Mouse (Mus musculus) limb, embryonic 14.5 days (tissue): ENCODE results near the gene Cd9. TPM values are rescaled to one million over a fixed set of nuclear protein-coding genes. Genes with fewer than 3 reads are reported as not detected.

Source experiments
- ATAC-seq: fragments of 200-750 bp; cut with Nextera tagmentation; 2 replicates; pipeline ENCODE4 v1.8.0; 2017; ENCODE audit warnings: low read depth, moderate number of reproducible peaks, moderate TSS enrichment; ENCODE audit not compliant: low FRiP score
- DNase-seq: peaks from one replicate; pipeline ENCODE4 v3.0.0-alpha.2; 2015; ENCODE audit warnings: low spot score
- H3K27ac ChIP-seq: fragments of 300-500 bp; sonication (generic); replicated peaks from 2 replicates; pipeline ENCODE4 v1.5.1; 2014; ENCODE audit warnings: low read depth, mild to moderate bottlenecking, low read length, moderate library complexity, mixed read lengths
- H3K27me3 ChIP-seq: fragments of 300-500 bp; sonication (generic); 2 replicates; pipeline ENCODE4 v1.6.1; 2014; ENCODE audit warnings: low read length, mixed read lengths; ENCODE audit not compliant: control insufficient read depth, insufficient read depth
- H3K36me3 ChIP-seq: fragments of 300-500 bp; sonication (generic); 2 replicates; pipeline ENCODE4 v1.6.1; 2014; ENCODE audit warnings: mild to moderate bottlenecking, low read length, moderate library complexity, mixed read lengths; ENCODE audit not compliant: control insufficient read depth, insufficient read depth
- H3K4me1 ChIP-seq: fragments of 300-500 bp; sonication (generic); 2 replicates; pipeline ENCODE4 v1.6.1; 2014; ENCODE audit warnings: antibody characterized with exemption, low read length, mixed read lengths; ENCODE audit not compliant: control insufficient read depth, insufficient read depth
- H3K4me2 ChIP-seq: fragments of 300-500 bp; sonication (generic); replicated peaks from 2 replicates; pipeline ENCODE4 v1.6.1; 2014; ENCODE audit warnings: low read depth, mild to moderate bottlenecking, low read length, moderate library complexity; ENCODE audit not compliant: severe bottlenecking
- H3K4me3 ChIP-seq: fragments of 300-500 bp; sonication (generic); replicated peaks from 2 replicates; pipeline ENCODE4 v1.5.1; 2014; ENCODE audit warnings: low read length
- H3K9ac ChIP-seq: fragments of 300-500 bp; sonication (generic); 2 replicates; pipeline ENCODE4 v1.6.1; 2014; ENCODE audit warnings: mild to moderate bottlenecking, low read depth, low read length, moderate library complexity; ENCODE audit not compliant: severe bottlenecking
- H3K9me3 ChIP-seq: fragments of 300-500 bp; sonication (generic); 2 replicates; pipeline ENCODE4 v1.6.1; 2016; ENCODE audit warnings: low read length; ENCODE audit not compliant: control insufficient read depth
- POLR2A ChIP-seq: fragments of 200-500 bp; IDR thresholded peaks from 2 replicates; pipeline ENCODE4 v1.8.0; 2012; ENCODE audit warnings: inconsistent platforms, mild to moderate bottlenecking, moderate library complexity, borderline replicate concordance; ENCODE audit not compliant: insufficient read depth, insufficient read length; ENCODE audit errors: extremely low read depth
- WGBS: fragments of 180-500 bp; shearing (Covaris S2); extraction: QIAGEN DNeasy Blood & Tissue Kit; methylation state at CpG from one replicate; pipeline ENCODE4 v1.1.7; 2014; 5-methylcytosine and 5-hydroxymethylcytosine counted together
- polyA plus RNA-seq, 2 experiments: library from polyadenylated mRNA; depleted of rRNA in 1 of 2; stranded (reverse) in 1 of 2; unstranded in 1 of 2; fragments of >200 nt; fragmentation: Nextera tagmentation in 1 of 2; extraction: Ambion mirVana in 1 of 2; gene quantifications; 2 replicates each; pipeline versions ENCODE4 v1.2.1 to v1.2.3; 2012 to 2014

Cd9 gene
- polyA plus RNA-seq, 2 experiments: 215 to 323 TPM

DNA sequence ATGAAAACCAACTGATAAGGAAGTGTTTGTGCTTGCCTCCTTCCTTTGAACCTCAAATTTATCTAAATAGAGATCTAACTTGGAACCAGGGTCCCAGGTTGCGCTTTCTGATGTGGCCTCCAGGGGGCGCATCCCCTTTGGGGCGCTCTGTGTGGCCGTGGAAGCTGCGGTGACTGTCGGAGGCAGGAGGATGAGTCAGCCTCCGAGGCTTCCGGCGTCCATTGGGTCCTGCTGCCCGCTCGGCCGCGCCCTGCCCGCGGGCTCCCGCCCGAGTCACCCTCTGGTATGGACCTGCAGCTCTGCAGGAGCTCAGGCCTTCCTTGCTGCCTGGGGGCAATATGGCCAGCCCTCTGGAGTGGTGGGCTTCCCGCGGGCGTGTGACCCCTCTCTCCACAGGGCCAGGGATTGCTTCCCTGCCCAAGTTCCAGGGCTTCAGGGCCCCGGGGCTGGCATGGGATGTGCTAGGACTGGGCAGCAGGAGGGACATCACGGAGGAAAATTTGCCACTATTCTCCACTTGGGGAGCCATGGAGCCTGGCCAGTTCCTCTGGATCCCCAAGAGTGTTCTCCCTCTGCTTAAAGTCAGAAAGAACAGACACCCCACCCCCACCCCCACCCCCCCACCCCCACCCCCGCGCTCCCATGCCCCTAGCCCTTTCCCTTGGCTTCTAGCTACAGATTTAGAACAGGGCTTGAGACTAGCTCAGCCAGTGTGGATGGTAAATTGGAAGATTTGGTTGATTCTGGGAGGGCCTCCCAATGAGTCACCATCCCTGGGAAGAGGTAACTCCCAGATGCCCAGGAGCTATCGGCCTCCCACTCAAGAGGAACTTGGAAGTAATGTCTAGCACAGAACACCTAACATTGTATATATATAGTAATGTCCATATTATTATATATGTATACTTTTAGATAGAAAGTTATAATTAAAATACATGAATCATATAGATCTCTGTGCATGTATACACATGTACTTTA is 67.9 kb downstream of the Cd9 start:
- Histone ChIP-seq H3K27me3 (no peaks in the 10 kb centered on the region), H3K27ac (peak overlapping the region; percentile 65), H3K9ac (peak overlapping the region; percentile 62), H3K36me3 (no peaks in the 10 kb centered on the region), H3K4me1 (peaks cover 30% of the 10 kb centered on the region), H3K4me3 (peak overlapping the region; percentile 41), H3K4me2 (peak overlapping the region; percentile 94), H3K9me3 (no peaks in the 10 kb centered on the region)
- DNase-seq: peak; percentile 73
- peak; percentile 76 for ATAC-seq
- no peak for TF ChIP-seq POLR2A
- under 1% methylated on average over 25 of the region's 25 CpGs for WGBS

DNA sequence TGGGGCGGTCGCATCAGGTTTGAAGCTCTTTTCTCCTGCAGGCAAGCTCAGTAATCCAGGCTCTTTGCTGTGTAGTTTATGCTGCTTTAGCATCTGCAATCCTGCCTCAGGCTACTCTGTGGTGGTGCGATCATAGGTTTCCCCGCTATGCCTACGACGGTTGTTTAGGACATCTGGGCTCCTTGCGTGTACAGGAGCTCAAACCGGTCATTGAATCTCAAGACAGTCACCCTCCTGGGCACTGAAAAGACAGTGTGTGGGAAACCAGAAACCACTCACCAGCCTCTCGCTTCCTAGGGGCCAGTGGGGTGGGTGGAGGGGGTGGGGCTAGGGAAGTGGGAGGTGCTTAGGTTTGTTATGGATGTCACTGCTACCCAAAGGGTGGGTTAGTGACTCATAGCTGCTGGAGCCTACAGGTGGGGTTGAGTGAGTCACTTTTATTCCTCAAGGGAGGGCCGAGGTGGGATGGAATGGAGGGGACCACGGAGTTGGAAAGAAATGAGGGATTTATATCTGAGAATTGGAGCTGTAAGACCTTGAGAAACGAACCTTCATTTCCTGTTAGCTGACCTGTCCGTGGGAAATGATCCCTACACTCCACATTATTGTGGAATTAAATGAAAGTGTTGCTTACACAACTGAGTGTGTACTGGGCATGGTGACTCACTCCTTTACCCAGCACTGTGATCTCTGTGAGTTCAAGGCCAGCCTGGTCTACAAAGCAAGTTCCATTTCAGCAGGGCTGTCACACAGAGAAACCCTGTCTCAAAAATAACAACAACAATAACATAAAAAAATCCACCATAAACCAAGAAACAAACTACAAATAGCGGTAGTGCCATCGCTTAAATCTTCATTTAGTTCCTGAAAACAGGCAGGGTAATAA is 69.1 kb downstream of the Cd9 start:
- Histone ChIP-seq H3K4me2 (no peak overlapping the region), H3K9me3 (no peaks in the 10 kb centered on the region), H3K27ac (no peak overlapping the region), H3K36me3 (no peaks in the 10 kb centered on the region), H3K9ac (no peak overlapping the region), H3K27me3 (no peaks in the 10 kb centered on the region), H3K4me1 (peaks cover 27% of the 10 kb centered on the region), H3K4me3 (no peak overlapping the region)
- ATAC-seq (no peak), DNase-seq (no peak)
- no peak for TF ChIP-seq POLR2A
- 44% methylated on average over 14 of the region's 15 CpGs for WGBS

DNA sequence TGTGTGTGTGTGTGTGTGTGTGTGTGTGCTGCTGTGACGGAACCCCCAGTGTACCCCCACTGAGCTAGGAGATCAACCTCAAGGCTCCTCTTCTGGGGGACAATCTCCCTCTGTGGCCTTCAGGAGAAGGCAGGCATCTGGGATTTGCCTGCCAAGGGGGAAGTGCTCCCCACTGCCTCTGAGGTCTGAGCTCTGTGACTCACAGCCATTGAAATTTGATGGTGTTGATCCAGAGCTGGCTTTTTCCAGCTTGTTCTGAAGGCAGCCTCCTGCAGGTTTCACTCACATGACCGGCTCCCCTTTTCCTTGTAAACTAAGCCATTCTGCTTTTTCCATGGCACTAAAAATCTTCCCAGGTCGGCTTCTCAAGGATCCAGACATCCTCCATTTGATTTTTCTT is 70.4 kb downstream of the Cd9 start:
- Histone ChIP-seq H3K27ac (peak overlapping the region; percentile 62), H3K9ac (no peak overlapping the region), H3K9me3 (no peaks in the 10 kb centered on the region), H3K4me2 (0 out of 2 replicates have a peak overlapping the region, but pooled peaks have one; percentile 5), H3K36me3 (no peaks in the 10 kb centered on the region), H3K27me3 (no peaks in the 10 kb centered on the region), H3K4me3 (no peak overlapping the region), H3K4me1 (peaks cover 24% of the 10 kb centered on the region)
- peak; percentile 64 for DNase-seq
- WGBS: 49% methylated on average over 3 of the region's 3 CpGs
- ATAC-seq: peak; percentile 16; the same call in 1 of the 2 replicates
- TF ChIP-seq POLR2A: no peak

DNA sequence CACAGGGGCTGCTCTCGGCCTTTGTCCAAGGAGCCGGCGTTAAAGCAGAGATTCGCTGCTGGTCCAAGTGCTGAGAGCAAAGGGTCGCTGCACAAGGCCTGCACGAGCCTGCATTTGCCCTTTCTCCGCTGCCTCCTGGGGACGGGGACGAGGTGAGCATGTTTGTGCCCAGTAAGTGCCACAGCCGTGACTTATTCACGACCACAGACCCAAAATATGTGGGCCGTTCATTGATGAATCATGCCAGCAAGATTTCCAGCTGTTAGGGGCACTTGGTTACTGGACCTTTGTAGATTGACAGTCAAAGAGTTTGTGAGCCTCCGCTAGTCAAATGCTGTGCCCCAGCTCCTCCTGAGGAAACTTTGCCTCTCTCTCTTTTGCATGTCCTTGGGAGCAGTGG is 71.1 kb downstream of the Cd9 start:
- peak overlapping the region; percentile 62 for H3K27ac ChIP-seq
- ATAC-seq (no peak), DNase-seq (no peak)
- H3K4me3 ChIP-seq: no peak overlapping the region
- TF ChIP-seq POLR2A: no peak
- H3K4me1 ChIP-seq: peaks cover 24% of the 10 kb centered on the region
- no peaks in the 10 kb centered on the region for H3K27me3 ChIP-seq
- no peaks in the 10 kb centered on the region for H3K9me3 ChIP-seq
- no peak overlapping the region for H3K4me2 ChIP-seq
- no peaks in the 10 kb centered on the region for H3K36me3 ChIP-seq
- H3K9ac ChIP-seq: peak overlapping the region; percentile 13; the same call in 1 of the 2 replicates
- 58% methylated on average over 13 of the region's 13 CpGs for WGBS

DNA sequence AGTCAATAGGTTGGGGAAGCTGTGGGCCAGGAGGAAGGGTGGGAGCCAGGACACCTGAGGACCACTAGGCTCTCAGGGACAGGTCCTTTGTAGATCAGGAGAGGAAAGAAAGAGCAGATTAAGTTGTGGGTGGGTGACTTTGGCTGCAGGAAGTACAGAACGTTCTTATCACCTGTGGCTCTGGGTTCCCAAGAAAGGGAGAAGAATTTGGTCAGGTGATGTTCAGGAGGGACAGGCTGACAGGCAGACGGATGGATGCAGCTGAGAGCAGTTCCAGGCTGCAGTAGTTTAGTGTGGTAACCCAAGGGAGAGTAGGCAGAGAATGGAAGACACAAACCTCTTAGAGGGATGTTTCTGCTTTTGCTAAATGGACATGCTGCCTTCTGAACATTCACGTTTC is 71.5 kb downstream of the Cd9 start:
- Histone ChIP-seq H3K4me2 (peak overlapping the region; percentile 37), H3K4me3 (no peak overlapping the region), H3K9ac (peak overlapping the region; percentile 13; the same call in 1 of the 2 replicates), H3K27me3 (no peaks in the 10 kb centered on the region), H3K4me1 (peaks cover 24% of the 10 kb centered on the region), H3K9me3 (no peaks in the 10 kb centered on the region), H3K36me3 (no peaks in the 10 kb centered on the region), H3K27ac (0 out of 2 replicates have a peak overlapping the region, but pooled peaks have one; percentile 2)
- no peak for TF ChIP-seq POLR2A
- 49% methylated on average over 3 of the region's 3 CpGs for WGBS
- DNase-seq (no peak), ATAC-seq (no peak)
